Mouse (Mus musculus) heart, postnatal 10 days (tissue): ENCODE measurements around the gene Nfkbil1. TPM values are rescaled to one million over a fixed set of nuclear protein-coding genes. Genes with fewer than 3 reads are reported as not detected.

Source experiments
- DNase-seq, 2 experiments: peaks; one replicate each; pipeline ENCODE4 v3.0.0; 2021
- intact Hi-C: fragments of 180-260 bp; cut with DNase I; formaldehyde crosslinking; loops from one replicate; pipeline ENCODE4 v1.15.1; 2025
- total RNA-seq, 2 experiments: library from RNA; stranded (reverse); gene quantifications; 2 replicates each; pipeline ENCODE4 v1.2.3; 2021

Gene Nfkbil1
- 10 to 100 TPM in 1 of 2 experiments, 1 to 10 TPM in 1; 10.0 to 12.2 TPM for total RNA-seq

DNA sequence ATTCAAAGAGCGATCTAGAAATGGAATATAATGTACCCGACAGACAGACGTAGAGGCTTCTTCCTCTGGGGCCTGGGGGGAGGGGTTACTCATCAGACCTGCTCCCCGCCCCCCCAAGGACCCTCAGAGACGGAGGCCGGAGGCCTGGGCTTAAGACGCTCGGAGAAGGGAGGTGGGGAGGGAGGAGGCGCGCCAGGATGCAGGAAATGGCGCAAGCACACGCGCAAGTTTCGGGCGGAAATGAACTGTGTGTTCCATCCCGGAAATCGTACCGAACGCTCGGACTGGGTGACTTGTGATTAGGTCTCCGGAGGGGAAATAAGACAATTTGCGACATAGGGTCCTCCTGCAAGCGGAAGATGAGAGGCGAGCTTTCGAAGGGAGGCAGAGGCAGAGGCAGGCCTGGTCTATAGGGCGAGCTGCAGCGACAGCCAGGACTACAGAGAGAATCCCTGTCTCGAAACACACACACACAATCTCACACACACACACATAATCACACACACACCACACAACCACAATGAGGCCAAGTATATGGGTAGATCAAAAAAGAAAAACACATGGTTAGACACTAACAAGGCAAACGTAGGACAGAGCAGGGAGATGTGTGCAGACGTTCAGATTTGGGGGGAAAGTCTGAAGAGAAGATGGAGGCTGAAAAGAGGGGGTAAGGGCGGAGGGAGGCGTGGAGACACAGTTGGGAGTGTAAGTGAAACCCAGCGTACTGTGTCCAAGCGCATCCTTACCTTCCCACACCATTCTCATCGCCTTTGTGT, at the start of gene Nfkbil1:
Nfkbil1 (minus strand) TSS at position 179 of the 776 bp plus-strand sequence.
- intact Hi-C loops = loop anchor here (1.0 to 10.0 kb wide), 4 partner anchors 58 to 391 kb away; partner anchors contain the start of genes Csnk2b, Gpank1 and Vars
- DNase-seq = peak; percentile 93 to 94

DNA sequence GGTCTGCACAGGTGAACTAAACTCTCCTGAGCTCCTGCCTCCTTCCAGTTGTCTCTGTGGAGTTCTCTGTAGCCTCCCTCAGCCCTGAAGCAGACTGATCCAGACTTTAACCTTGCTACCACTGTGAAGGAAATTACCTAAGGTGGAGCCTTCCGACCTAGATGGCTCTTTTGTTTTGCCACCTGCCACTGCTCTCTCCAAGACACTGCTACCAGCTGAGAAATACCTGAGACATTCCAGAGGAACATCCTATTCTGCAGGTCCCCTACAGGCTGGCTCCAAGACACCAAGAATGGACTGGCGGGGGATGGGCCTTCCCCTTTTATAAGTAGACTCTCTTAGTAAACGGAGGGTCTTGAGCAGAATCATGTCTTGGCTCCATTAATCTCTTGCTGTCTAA, 44.7 kb upstream of the Nfkbil1 start:
- intact Hi-C loops = no loop called here
- DNase-seq = no peak

DNA sequence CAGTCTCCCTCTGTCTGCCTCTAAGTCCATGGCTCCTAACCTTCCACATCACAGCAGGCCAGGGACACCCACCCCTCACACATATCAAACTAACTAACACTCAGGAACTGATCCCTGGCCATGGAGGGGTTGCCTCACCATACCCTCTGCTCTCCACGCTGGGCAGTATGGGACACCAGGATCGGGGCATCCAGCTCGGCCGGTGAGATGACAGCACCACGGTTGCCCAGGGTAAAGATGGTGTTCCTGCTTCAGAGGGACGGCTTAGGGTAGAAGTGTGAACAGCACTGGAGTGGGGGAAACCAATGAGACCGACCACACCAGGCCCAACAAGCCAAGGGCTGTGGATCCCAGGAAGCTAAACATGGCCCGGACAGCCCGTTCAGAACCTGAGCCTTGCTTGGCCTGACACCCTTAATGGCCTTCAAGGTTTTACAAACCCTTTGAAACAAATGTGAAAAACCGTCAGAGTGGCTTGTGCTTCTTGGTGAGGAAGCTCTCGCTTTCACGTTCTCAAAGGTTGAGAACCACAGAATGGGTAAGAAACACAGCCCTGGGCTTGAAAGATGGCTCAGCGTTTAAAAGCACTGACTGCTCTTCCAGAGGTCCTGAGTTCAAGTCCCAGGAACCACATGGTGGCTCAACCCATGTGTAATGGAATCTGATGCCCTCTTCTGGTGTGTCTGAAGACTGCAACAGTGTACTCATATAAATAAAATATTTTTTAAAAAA, 43.5 kb upstream of the Nfkbil1 start:
- intact Hi-C loops = no loop called here
- no peak for DNase-seq

DNA sequence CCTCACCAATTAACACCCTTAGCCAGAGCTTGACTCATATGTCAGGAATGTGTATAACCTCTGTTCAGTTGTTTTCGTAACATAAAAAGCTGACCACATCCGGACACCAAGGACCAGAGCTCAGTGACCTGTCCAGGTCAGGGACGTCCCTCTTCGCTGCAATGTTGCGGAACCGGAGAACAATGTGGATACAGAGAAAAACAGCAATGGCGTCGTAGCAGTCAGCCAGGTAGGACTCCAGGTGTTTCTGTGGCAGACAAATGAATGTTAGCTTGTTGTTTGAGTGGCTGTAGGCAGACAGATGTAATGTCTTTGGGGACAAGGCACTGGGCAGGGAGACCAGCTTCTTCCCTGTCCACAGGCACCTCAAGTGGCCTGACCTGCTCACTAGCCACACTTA, 42.5 kb upstream of the Nfkbil1 start:
- intact Hi-C loops = no loop called here
- no peak for DNase-seq

DNA sequence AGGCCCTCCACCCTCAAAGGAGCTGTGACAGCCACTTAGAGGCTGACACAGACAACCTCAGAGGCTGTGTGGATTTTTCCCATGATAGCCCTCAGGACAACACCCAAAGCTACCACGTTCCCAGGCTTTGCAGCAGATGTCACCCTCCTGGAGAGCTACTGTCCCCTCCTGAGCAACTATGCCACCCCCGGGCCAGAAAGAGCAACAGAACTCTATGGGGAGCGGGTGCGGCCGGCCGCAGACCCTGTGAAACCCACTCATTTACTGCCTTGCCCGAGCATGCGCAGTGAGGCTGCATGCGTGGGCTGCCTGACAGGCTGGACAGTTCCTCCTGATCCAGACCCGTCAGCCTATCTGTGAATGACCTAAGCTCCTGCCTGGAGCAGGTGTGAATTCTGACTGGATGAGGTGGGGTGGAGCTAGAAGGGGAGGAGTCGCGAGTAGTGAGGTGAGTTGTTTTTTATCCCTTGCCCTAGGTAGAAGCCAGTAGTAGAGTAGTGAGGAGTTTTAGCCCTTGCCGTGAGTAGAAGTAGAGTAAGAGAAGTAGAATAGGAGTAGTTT, 40.8 kb upstream of the Nfkbil1 start:
- intact Hi-C loops = no loop called here
- DNase-seq = no peak

DNA sequence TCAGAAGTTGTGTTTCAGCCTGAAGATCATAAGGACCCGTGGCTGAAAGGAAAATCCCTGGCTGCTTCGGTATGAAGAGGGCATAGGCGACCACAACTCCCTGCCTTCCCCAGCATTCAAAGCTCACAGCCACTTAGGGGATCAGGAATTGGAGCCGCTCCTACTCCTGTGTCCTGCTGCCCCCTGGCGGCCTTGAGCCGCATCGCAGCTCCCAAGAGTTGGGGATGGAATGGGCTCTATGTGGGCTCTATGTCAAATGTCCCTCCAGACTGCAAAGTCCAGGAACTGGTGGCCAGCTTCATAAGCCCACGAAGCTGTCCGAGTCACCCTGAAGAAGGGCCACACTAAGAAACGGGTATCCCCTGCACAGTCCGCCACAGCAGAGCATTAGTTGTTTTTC, 39.2 kb upstream of the Nfkbil1 start:
- DNase-seq = peak; percentile 86 to 93
- intact Hi-C loops = loop anchor here (1.0 kb wide), 1 partner anchor 16 kb away; no protein-coding TSS in a partner anchor

DNA sequence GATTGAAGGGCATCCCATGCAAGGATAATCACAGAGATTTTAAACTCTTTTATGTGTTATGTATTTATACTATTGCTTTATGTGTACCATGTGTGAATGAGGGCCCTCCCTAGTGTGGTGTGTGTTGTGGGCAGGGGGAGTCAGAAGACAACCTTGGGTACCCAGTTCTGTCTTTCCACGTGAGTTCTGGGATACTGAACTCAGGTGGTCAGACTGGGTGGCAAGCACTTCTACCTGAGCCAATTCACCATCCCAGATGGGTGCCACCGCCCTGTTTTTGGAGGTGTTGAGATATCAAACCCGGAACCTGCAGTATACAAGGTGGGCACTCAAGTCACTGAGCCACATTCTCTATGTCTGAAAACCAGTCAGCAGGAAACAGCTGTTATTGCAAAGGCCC, 36.7 kb upstream of the Nfkbil1 start:
- no peak for DNase-seq
- intact Hi-C loops = loop anchor here (1.0 kb wide), 1 partner anchor 27 kb away; no protein-coding TSS in a partner anchor

DNA sequence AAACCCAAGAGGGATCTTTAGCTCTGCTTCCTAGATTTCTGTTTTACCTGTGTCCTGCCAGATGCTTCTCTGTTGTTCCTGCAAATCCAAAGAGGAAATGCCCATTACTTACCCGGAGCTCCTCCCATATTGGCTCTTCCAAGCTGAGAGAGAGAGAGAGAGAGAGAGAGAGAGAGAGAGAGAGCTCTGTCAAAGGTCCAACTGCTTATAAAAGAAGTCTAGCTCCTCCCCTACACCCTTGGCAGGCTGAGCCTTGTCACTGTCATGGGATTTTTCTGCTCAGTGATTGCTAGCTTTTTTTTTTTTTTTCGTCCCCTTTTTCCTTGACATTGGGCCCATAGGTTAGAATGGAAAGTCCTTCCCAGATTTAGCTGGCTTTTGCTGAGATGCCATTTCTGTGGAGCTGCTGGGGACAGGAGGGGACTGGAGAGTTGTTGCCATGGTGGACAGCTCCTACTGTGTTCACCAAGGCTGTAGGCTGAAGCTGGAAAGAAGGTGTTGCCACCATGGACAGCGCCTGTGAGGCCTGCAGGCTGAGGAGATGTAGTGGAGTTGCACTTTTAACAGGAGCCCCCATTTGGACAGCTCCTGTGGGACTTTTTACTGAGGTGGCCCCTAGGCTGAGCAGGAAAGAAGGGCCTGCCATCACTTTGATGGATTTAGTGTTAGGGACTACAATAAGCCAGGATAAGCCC, 34.2 kb upstream of the Nfkbil1 start:
- peak; percentile 74 to 80 for DNase-seq
- intact Hi-C loops = loop anchor here (2.0 kb wide), 1 partner anchor 33 kb away; no protein-coding TSS in a partner anchor

DNA sequence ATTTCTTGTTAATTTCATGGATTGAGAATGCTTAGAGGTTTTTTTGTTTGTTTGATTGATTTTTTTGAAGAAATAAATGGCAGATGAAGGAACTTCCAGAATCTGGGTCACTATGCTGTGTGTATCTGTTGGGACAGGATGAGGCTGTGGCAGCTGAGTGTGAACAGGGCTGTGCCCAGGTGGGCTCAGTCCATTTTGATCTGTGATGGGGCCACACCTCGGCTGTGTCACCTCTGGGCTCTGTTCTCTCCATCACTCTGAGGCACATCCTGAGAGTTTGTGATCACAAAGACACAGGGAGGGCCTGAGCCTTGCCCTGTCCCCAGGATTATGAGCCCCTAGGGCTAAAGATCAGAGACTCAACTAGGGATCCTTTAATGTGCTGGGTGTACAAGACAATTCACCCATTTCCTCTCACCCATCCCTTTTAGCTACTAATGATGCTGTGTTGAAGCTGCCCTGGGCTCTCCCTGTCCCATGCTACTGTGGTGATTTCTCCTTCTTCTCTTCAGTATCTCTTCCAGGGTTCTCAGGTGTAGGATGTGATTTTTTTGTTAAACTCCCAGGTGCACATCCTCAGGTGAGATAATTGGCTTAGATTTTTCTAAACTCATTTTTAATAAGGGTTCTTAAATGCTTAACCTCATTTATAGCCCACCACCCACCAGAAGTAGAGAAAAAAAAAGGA, 32.0 kb upstream of the Nfkbil1 start:
- intact Hi-C loops = loop anchor here (2.0 kb wide), 1 partner anchor 35 kb away; no protein-coding TSS in a partner anchor
- no peak for DNase-seq

DNA sequence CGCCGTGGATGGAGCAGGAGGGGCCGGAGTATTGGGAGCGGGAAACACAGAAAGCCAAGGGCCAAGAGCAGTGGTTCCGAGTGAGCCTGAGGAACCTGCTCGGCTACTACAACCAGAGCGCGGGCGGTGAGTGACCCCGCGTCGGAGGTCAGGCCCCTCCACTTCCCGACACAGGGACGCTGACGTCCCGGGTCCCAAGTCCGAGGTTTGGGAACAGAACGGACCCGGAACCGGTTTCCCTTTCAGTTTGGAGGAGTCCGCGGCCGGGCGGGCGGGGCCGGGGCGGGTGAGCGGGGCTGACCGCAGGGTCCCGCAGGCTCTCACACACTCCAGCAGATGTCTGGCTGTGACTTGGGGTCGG, 27.9 kb upstream of the Nfkbil1 start:
- DNase-seq = no peak

DNA sequence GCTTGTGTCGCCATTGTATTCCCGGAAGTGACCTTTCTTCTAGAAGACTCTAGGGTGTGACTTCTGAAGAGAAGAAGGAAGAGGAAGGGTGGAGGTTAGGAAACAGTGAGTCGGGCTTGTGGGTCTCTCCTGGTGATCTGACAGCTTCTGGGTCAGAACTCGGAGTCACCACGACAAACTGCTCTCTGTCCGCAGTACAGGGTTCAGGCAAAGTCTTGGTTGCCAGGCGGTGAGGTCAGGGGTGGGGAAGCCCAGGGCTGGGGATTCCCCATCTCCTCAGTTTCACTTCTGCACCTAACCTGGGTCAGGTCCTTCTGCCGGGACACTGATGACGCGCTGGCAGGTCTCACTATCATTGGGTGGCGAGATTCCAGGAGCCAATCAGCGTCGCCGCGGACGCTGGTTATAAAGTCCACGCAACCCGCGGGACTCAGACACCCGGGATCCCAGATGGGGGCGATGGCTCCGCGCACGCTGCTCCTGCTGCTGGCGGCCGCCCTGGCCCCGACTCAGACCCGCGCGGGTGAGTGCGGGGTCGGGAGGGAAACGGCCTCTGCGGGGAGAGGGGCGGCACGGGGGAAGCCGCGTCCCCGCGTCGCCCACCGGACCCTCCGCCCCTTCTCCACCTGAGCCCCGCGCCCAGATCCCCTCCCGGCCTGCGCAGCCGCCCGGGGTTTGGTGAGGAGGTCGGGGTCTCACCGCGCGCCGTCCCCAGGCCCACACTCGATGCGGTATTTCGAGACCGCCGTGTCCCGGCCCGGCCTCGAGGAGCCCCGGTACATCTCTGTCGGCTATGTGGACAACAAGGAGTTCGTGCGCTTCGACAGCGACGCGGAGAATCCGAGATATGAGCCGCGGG, 27.3 kb upstream of the Nfkbil1 start, which contains the start of gene H2-D1:
H2-D1 (plus strand) TSS at position 67 of the 859 bp plus-strand sequence.
- intact Hi-C loops = no loop called here

More for the DNA sequence above, 27.9 kb upstream of the Nfkbil1 start:
- intact Hi-C loops = no loop called here

DNA sequence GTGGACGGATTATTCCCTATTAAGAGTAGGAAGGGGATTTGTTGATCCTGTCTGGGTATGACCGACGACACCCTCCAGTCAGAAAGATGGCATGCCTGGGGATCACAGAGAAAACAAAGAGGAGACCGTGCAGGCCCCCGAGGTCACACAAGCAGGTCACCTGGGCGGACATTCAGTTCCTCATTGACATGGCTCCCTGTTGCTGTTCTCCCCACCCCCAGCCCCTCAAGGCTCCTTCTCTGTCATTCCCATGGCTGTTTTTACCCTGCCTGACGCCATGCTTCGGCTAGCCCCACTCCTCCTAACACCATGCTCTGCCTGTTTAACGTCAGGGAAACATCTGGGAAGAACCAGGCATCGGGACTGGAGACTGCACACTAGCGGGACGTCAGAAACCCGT, 26.1 kb upstream of the Nfkbil1 start:
- intact Hi-C loops = no loop called here

More for the DNA sequence above, 27.3 kb upstream of the Nfkbil1 start, which contains the start of gene H2-D1:
- DNase-seq = peak; percentile 98 to 100

DNA sequence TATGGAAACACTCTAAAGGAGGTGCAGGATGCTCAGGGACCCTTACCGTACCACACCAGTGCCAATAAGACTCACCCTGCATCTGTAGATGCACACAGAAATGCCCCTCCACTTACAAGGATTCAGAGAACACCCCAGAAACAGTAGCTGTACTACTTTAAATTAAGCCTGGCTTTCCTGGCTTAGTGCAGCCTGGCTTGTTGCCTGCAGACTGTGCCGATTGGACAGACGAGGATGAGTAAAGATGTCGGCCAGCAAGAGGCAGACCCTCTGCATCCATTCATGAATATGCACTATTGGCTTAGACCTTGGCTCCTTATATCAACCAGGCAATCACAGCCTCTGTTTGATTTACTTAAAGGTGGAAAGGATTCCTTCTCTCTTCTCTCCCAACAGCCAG, 24.0 kb upstream of the Nfkbil1 start:
- intact Hi-C loops = no loop called here
- no peak for DNase-seq

More for the DNA sequence above, 26.1 kb upstream of the Nfkbil1 start:
- DNase-seq = no peak

DNA sequence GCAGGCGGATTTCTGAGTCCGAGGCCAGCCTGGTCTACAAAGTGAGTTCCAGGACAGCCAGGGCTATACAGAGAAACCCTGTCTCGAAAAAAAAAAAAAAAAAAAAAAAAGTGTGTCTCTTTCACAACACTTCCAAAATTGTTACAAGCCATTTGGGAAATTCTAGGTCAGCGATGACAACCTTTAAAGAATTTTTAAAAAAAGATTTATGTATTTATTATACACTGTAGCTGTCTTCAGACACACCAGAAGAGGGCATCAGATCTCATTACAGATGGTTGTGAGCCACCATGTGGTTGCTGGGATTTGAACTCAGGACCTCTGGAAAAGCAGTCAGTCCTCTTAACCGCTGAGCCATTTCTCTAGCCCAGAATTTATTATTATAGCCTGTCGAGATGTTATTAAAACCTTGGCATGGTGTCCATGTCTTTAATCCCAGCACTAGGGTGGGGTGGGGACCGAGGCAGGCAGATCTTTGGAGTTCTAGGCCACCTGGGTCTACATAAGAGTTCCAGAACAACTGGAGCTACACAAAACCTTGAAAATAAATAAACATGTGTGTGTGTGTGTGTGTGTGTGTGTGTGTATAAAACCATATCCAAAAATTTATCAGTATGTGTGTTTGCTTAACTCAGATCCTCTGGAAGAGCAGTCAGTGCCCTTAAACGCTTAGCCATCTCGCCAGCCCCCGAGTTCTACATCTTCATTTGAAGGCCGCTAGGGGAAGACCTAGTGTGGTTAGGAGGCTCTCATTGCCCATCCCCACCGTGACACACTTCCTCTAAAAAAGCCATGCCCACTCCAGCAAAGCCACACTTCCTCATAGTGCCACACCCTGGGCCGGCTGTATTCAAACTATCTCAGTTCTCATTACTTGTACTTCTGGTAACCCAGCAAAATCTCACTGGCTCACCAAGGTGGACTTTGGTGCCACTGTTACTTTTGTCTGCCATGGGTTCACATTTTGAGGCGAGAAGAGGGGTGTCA, 23.2 kb upstream of the Nfkbil1 start:
- intact Hi-C loops = loop anchor here (1.0 kb wide), 2 partner anchors 16 to 44 kb away; no protein-coding TSS in a partner anchor
- peak in 1 of 2 experiments; percentile 62 for DNase-seq

DNA sequence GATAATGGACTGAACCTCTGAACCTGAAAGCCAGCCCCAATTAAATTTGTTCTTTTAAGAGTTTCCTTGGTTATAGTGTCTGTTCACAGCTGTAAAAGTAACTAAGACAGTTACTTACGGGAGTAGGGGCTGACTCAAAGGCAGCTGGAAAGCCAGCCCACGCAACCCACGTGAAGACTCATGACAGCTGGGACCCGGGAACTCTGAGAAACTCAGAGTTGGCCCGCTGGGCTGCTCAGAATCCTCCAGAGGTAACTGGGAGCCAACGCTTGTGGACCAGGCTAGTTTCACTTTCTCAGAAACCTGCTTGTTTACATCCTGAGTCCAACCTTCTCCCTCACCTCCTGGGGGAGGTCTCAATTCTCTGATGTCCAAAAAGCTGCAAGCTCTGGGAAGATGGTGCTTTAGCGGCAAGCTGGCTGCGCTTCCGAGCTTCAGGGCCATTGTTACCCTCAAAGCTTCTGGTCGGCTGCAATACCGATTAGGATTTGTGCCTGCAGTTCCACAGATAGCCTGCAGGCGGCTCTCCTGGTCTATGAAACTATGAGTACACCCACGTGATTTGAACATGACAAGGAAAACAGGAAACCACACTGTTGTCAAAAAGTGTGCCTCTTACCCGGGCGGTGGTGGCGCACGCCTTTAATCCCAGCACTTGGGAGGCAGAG, 22.4 kb upstream of the Nfkbil1 start:
- DNase-seq = peak; percentile 94 to 97
- intact Hi-C loops = loop anchor here (1.0 kb wide), 2 partner anchors 16 to 44 kb away; no protein-coding TSS in a partner anchor

DNA sequence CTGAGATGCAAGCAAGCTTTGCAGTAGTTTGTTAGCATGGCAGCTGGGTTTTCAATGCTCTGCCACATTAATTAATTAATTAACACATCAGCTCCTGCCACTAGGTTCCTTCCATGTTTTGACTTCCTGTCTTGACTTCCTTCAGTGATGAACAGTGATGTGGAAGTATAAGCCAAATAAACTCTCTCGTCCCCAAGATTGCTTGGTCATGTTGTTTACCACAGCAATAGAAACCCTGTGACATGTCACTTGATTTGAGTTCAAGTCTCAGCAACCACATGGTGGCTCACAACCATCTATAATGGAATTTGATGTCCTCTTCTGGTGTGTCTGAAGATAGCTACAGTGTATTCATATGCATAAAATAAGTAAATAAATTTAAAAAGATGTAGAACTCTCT, 21.8 kb upstream of the Nfkbil1 start:
- intact Hi-C loops = no loop called here
- no peak for DNase-seq

DNA sequence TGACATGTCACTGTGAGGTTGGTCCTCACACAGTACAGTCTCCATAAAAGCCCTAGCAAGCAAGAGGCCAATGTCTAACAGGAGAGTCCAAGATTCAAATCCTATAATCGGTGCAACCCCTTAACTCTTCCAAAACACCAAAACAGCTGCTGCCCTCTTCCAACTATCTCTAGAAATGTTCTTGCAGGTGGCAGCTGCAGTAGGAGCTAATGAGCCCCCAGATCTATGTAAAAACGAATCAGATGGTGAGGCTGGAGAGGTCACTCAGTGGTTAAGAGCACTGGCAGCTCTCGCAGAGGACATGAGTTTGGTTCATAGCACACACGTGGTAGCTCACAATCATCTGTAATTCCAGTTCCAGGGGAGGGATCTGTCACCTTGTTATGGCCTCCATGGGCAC, 20.1 kb upstream of the Nfkbil1 start:
- intact Hi-C loops = no loop called here
- DNase-seq = no peak
